Mouse (Mus musculus) embryonic facial prominence, embryonic 14.5 days (tissue): ENCODE results near the gene Vmn1r208. TPM values are rescaled to one million over a fixed set of nuclear protein-coding genes. Genes with fewer than 3 reads are reported as not detected.

Experiments
- polyA plus RNA-seq: library from polyadenylated mRNA; unstranded; fragments of >200 nt; fragmentation: Nextera tagmentation; extraction: Ambion mirVana; gene quantifications from 2 replicates; pipeline ENCODE4 v1.2.1, GENCODE M21; 2014

The Vmn1r208 gene
- polyA plus RNA-seq, 1 experiment from 2014 or later = not detected

Other genes with a start within 250 kb of the Vmn1r208 start
- not detected in 2 replicates for gene Vmn1r204, start 224.2 kb downstream of the Vmn1r208 start, polyA plus RNA-seq
- not detected in 2 replicates for gene Vmn1r205, start 184.4 kb downstream of the Vmn1r208 start, polyA plus RNA-seq
- gene Vmn1r206, start 153.1 kb downstream of the Vmn1r208 start, polyA plus RNA-seq = not detected in 2 replicates
- gene Vmn1r207-ps, start 47.8 kb downstream of the Vmn1r208 start, polyA plus RNA-seq = not detected in 2 replicates
- gene Vmn1r209, start 32.3 kb upstream of the Vmn1r208 start, polyA plus RNA-seq = not detected in 2 replicates
- not detected in 2 replicates for gene Vmn1r210, start 53.9 kb upstream of the Vmn1r208 start, polyA plus RNA-seq
- gene Vmn1r211, start 80.2 kb upstream of the Vmn1r208 start, polyA plus RNA-seq = not detected in 2 replicates
- gene Vmn1r212, start 106.8 kb upstream of the Vmn1r208 start, polyA plus RNA-seq = not detected in 2 replicates
- gene Vmn1r213, start 230.3 kb upstream of the Vmn1r208 start, polyA plus RNA-seq = not detected in 2 replicates